Mouse (Mus musculus): ENCODE results near the gene Ace. TPM values are rescaled to one million over a fixed set of nuclear protein-coding genes. Genes with fewer than 3 reads are reported as not detected.

The Ace gene
- 0.88 and 1.3 TPM in 2 replicates for polyA plus RNA-seq (2015; fragmentation: Nextera tagmentation; extraction: Ambion mirVana)

GRCm38 (mm10) chr11:105967741-105968574 lies at the start of gene Ace:
TSS of gene Ace (plus strand) at chr11:105967945.
- DNase-seq (ENCODE audit: low spot score), result no peak

GRCm38 (mm10) chr11:105920098-105920785 lies 47.5 kb upstream of the Ace start:
- no peak for DNase-seq (ENCODE audit: low spot score)

GRCm38 (mm10) chr11:105920836-105921235 lies 46.9 kb upstream of the Ace start:
- no peak for DNase-seq (ENCODE audit: low spot score)

- no peak for DNase-seq (ENCODE audit: low spot score)
These were observed 46.5 kb upstream of the Ace start for GRCm38 (mm10) chr11:105921275-105921674.

GRCm38 (mm10) chr11:105922769-105923663 lies 44.7 kb upstream of the Ace start:
- no peak for DNase-seq (ENCODE audit: low spot score)

- peak; percentile 80 for DNase-seq (ENCODE audit: low spot score)
These were observed 40.4 kb upstream of the Ace start for GRCm38 (mm10) chr11:105927065-105928030.

GRCm38 (mm10) chr11:105928171-105928570 lies 39.6 kb upstream of the Ace start:
- no peak for DNase-seq (ENCODE audit: low spot score)

- DNase-seq (ENCODE audit: low spot score), result no peak
These were observed 36.4 kb upstream of the Ace start for GRCm38 (mm10) chr11:105931380-105931779.

- no peak for DNase-seq (ENCODE audit: low spot score)
These were observed 34.0 kb upstream of the Ace start for GRCm38 (mm10) chr11:105933746-105934145.

- DNase-seq (ENCODE audit: low spot score), result no peak
These were observed 33.4 kb upstream of the Ace start for GRCm38 (mm10) chr11:105934303-105934711.

- no peak for DNase-seq (ENCODE audit: low spot score)
These were observed 32.9 kb upstream of the Ace start for GRCm38 (mm10) chr11:105934816-105935215.

- DNase-seq (ENCODE audit: low spot score), result no peak
These were observed 32.2 kb upstream of the Ace start for GRCm38 (mm10) chr11:105935496-105935895.

GRCm38 (mm10) chr11:105936200-105936599 lies 31.5 kb upstream of the Ace start:
- no peak for DNase-seq (ENCODE audit: low spot score)

- DNase-seq (ENCODE audit: low spot score), result no peak
These were observed 30.8 kb upstream of the Ace start for GRCm38 (mm10) chr11:105936974-105937373.

GRCm38 (mm10) chr11:105938771-105939170 lies 29.0 kb upstream of the Ace start:
- DNase-seq (ENCODE audit: low spot score), result no peak

GRCm38 (mm10) chr11:105941973-105942372 lies 25.8 kb upstream of the Ace start:
- DNase-seq (ENCODE audit: low spot score), result no peak

GRCm38 (mm10) chr11:105943133-105944102 lies 24.3 kb upstream of the Ace start:
- no peak for DNase-seq (ENCODE audit: low spot score)

GRCm38 (mm10) chr11:105944126-105944621 lies 23.6 kb upstream of the Ace start:
- peak; percentile 79 for DNase-seq (ENCODE audit: low spot score)

Data from thymus, postnatal 0 days (tissue).